Mouse (Mus musculus): ENCODE data around the gene Mylk4.

The Mylk4 gene

DNA sequence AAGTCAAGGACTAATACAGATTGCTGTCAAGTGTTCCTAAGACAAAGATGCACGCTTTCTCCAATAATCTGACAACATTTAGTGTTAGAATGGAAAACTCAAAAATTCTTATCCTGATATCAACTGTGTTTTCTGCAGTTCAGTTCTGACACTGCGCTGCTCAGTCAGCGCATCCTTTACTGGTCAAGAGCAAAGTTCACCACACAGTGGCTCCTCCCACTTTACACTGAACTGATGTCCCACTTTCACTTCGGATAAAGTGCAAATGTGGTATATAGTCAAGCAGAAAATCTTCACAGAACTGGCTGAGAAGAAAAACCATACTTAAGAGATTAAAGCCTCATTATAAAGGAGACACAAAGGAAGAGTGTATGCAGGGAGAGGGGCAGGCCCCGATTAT is 11.4 kb upstream of the Mylk4 start:
- peak in 1 of 2 experiments; percentile 29 for DNase-seq

DNA sequence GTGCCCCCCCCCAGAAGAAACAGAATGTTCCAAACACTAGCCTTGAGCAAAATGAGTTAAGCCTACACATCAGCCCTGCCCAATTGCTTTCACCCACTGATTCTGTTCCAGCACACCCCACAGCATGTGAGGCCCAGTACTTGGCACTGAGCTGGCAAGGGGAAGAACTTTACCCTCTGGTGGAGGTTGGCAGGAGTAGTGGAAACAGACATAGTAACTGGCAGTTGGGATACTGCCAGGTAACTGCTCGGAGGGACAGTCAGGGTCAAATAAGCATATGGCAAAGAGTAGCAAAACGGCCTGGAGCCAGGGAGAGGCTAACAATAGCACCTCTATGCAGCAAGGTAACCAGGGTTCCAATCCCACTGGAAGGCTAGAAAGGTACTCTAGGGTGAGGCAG is 10.9 kb upstream of the Mylk4 start:
- DNase-seq, result peak; percentile 12 to 39

DNA sequence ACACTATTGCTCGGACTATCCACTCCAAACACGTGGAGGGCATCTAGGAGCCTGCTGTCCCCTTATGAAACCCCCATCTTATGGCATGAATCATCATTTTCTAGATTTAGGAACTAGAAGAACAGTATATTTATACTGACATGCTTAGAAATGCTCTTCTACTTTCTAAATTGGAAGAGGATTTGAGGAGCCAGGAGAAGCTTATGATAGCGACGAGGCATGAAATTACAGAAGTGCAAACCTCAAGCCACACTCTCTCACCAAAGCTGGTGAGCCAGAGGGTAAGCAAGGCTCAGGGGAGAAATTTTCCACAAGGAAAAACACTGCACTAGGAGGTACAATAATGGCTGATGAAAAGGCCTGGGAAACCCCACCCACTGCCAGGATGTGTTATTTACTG is 6.0 kb upstream of the Mylk4 start:
- no peak for DNase-seq

DNA sequence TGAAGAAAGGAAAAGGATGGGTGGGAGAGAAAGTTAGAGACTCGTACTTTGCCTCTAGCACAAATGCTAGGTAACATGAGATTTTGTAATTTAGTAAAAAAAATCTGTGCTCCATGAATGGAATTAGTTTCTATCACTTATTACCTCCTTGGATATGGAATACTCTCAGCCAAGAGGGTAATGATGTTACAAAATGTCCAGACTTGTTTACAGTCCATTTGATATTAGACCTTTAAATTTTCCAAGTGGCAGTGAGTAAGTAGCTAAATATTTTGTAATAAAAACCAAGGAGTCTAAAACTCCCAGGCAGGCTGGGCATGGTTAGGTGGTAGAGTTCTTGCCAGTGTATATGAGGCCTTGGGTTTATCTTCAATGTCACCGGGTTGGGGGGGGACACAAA is 3.8 kb upstream of the Mylk4 start:
- no peak for DNase-seq

DNA sequence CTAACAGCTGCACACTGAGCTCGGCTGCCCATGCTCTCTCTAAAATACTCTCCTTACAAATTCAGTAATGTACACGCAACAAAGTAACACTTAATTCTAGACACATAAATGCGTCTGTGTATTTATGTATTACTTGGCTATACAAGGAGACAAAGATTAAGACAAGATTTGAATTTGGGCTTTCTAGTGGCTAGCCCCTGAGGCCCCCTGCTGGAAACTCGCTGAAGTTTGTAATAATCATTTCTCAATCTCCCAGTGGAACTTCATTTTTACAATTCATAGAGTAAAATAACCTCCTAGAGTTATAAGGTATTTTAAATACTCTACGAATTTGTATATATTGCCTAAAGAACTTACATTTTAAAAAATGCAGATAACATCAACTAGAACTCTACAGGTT is 699 bp downstream of the Mylk4 start:
- peak; percentile 30 to 45 for DNase-seq

DNA sequence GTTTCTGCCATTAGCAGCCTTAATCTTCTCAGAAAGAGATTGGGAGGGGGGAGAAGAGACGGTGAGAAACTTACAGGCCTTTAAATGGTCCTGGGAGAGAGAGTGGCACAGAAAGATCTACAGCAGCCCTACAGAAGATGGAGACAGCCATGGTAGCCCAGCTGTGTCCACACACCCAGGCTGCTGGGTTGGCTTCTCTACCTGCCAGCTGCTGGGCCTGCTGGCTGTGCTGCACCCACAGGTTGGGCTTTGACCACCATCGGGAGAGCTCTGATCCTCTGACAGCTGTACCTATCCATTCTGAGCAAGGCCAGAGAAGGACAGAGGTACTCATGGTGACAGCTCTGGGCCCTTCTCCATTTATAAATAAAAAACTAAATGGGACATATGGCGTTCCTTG is 4.9 kb downstream of the Mylk4 start:
- no peak for DNase-seq

DNA sequence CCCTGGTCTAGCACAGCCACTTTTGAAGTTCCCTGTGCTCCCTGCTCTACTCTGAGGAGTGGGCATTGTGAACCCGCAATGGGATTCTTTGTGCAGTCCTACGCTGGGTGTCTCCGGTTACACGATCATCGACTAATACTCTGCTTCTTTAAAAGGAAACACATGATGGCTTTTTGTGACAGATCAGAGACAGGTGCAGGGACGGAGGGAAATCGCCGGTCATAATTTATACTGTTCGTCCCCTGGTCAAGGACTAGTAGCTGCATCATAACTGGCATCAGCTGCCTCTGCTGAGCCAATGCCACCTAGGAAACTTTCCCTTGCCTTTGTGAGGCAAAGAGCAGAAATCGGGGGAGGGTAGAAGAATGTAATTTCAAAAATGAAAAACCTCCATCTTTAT is 7.4 kb downstream of the Mylk4 start:
- DNase-seq, result no peak

DNA sequence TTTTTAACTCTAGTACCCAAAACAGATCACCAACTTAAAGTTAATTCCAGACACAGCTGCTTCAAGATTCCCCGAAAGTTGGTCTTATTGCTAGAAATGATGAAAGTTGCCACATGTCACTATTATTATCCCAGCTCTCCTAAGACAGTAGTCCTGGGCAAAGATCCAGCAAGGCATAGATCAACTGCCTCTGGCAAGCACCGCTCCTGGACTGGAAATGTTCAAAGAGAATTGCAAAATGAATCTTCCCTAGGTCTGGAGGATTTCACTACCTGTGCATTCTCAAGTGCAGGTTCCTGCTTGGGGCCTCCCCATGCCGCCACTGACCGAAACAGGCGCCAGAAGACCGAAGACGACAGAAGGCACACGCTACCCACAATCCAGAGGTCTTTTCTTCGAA is 7.9 kb downstream of the Mylk4 start:
- DNase-seq, result no peak

DNA sequence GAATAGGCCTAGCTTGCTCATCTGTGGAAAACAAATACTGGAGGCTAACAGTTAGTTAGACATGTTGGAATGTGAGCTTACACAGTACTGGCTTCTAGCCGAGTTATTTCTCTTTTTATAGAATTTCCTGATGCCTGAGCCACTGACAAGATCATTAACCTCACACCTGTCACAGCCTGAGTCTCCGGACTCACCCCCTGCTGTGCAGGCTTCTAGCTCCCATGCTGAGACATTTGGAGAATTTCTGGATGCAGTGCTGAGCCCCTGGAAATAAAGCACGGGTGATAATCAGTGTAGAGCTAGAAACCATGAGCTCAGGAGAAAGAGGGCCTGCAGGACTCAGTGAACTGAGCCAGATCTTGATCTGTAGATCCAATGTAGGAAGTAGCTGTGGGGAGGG is 13.8 kb downstream of the Mylk4 start:
- DNase-seq, result peak in 1 of 2 experiments; percentile 17

DNA sequence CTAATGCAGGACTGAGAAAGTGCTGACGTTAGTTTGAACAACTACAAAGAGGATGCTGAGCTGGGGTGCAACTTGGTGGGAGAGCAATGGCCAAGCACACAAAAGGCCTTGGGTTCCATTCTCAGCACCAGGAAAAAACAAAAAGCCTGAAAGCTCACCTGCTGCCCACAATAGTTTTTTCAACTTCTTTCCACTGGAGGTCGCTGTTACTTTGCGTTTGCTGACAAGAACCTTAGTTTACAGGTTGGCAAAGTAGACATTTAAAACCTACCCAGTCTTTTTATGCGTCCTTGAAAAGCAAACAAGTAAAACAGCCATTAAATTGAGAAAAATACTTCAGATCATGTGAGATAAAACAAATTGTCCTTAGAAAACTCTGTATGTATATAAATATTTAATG is 15.7 kb downstream of the Mylk4 start:
- DNase-seq, result peak in 1 of 2 experiments; percentile 35

DNA sequence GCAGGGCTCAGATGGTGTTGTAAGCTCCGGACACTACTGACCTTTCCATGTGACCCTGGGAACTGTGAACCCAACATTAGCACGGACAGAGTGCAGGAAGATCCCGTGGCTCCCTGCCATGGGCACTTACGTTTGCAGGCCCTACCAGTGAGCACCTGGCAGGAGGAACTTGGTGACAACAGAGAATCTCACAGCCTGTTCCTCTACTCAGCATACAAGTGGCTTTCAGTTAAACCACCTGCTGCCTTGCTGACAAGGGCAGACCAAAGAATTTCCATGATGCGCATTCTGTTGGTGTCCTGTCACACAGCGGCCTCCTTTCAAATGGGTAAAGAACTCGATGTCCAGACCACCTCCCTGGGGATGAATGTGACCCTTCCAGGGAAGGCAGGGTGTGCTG is 19.3 kb downstream of the Mylk4 start:
- DNase-seq, result no peak

DNA sequence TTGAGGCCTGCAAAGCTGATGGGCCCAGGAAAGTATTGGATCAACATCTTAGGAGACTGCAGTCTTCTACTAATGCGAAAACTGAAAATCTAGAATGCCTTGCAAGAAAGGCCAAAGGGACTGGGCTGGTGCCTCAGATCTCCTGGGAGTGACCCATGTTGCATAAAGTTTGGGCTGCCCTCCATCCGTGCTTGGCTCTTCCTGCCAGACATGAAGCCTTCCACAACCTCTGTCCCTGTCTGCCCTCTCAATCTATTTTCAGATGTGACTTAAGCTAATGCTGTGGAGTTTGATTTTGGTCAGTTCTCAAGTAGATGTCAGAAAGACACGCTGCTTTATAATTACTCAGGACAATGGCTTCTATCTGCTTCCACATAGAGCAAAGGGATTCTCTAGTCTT is 20.6 kb downstream of the Mylk4 start:
- no peak for DNase-seq

DNA sequence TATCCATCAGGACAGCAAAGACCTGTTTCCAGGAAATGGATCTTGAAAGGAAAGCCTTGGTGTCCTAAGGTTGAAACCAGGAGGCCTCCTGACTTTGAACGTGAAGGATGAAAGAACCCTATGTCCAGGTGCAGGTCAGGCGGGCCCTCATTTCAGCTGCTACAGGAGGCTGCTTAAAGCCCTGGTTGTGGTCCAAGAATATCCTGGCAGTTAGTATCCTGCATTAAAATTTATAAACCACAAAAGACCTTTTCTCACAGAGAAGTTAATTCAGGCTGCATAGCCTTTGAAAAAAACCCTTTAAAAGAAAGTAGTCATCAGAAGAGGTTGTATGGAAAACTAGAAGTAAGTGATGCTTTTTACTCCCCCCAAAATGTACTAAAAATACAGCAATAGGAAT is 23.0 kb downstream of the Mylk4 start:
- DNase-seq, result no peak

DNA sequence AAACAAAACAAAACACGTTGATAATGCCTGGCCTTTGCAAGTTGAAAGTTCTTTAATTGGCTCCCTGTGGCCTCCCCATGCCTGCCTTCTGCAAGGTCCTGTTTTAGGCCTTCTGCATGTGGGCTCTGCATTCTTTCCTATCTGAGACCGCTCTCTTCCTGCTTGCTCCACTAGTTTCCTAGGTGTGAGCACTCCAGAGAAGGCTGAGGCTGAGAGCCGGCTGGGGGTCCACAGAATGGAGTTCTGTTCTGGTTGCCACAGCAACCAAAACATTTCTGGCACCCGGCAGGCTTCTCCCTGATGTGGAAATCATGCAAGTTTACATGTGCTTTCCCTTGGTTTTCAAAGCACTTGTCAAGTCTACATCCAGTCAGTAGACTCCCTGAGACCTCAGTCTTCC is 24.7 kb downstream of the Mylk4 start:
- no peak for DNase-seq

DNA sequence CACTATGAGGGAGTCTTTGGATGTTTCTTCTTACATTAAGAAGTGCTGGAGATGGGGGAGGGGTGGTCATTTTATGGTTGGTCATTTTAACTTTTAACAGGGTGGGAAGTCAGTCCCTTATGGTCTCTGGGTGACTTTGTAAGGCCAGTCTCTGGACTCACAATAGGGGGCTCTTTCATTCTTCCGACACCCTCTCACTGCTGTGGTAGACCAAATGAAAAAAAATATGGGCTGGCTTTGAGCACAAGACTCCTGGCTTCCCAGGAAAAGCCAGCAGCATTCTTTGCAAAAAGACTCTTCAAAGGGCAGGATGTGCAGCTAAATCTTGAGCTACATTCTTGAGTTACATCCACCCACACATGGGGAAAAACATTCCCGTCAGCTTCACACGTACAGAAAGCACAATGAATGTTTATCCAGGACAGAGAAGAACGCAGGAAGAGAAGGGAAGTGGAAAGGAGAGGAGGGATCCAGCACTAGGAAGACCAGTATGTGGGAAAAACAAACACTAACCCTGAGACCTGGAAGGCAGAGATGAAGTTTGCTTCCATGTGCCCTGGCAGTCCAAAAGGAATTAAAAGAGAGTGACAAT is 31.6 kb downstream of the Mylk4 start:
- peak in 1 of 2 experiments; percentile 40 for DNase-seq

DNA sequence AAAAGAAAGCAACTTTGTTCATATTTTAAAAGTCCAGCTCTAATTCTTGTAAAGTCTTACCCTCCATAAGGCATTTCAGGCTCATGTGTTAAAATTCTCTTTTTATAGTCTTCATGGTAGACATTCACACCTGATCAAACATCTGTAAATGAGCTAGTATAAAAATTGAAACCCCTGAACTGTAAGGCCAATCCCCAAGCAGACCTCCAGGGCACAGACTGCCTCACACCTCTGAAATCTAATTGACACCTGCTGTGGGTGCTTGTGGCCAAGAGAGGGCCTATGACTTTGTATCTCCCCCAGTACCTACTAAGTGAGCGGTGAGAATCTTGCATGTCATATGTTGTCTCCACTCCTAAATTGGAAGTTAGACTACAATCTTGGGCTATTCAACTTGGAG is 33.2 kb downstream of the Mylk4 start:
- DNase-seq, result no peak

DNA sequence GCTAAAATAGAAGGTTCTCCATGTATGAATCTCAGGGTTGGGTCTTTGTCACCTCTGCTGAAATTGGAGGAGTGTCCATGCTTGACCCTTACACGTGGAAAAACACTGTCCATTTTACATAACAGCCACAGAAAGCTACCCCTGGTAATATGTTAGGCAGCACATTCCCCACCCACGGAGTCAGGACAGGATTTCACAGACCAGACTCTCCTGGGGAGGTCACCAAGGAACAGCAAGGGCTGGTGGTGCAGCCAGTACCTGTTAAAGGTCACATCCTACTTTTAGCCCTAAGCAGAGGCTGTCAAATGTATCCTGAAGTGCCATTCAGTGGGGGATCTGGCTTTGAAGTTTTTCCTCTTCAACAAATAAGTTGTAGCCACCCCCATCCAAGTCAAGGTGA is 35.3 kb downstream of the Mylk4 start:
- DNase-seq, result no peak

DNA sequence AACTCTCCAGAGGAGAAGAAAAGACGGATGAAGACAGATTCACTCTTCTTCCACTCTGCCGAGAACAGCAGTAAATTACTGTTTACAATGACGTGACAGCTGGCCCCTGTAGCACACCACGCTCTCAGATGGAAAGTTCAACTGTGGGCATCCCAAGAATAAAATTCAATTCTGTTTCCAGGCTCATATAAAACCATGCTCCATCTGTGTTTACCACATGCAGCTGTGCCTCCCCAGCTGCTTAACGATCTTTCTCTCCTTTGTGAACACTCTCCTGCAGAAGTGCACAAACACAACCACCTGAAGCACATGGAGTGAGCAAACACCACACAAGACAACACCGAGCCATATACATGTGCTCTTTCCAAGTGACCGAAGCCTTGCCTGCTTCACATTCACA is 42.6 kb downstream of the Mylk4 start:
- DNase-seq, result no peak

DNA sequence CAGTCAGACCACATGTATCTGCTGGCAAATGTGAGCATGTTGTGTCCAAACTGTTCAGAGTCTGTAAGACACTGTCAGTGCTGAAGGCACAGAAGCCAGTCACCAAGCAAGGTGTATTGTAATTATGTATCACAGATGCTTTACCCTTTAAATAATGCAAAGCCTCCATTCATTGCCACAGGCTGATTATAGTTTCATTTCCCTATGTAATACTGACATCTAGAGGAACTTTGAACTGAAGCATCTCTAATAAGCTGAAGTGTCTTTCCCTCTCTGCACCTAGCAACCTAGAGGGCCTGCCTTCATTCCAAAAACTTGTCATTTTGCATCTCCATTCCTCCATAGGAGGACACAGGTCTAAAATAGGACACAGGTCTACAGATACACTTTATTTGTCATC is 52.5 kb downstream of the Mylk4 start:
- no peak for DNase-seq

DNA sequence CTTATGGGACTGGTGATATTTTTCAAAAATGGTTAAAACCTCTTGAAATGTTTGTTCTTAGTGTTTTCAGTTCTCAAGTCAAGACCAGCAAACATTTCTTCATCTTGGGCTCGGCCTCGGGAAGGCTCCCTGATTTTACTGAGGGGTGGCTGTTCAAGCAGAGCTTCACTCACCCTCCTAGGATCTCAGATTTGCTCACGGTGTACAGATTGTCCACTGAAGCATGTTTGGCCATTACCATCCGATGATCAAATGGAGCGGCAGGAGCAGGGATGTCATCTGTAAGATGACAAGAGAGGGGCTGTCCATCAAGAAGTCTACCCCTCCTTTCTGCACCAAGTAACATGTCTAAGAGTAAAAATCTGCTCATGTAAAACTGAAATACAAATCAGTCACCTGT is 59.1 kb downstream of the Mylk4 start:
- no peak for DNase-seq

DNA sequence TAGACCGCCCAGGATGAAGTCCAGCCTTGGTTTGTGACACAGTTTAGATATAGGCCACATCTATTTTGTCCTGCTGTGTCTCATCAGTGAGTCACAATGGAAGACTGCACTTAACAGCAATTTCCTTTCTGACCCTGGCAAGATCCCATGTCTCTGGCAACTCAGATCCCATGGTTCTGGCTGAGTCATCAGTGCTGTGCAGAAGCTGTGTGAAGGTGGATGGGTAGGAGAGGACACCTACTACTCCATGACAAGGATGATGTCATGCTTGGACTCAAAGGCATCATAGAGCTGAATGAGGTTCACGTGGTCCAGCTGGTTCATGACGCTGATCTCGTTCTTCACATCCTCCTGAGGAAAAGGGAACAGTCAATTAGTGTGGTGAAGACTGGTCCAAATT is 62.0 kb downstream of the Mylk4 start:
- DNase-seq, result no peak

DNA sequence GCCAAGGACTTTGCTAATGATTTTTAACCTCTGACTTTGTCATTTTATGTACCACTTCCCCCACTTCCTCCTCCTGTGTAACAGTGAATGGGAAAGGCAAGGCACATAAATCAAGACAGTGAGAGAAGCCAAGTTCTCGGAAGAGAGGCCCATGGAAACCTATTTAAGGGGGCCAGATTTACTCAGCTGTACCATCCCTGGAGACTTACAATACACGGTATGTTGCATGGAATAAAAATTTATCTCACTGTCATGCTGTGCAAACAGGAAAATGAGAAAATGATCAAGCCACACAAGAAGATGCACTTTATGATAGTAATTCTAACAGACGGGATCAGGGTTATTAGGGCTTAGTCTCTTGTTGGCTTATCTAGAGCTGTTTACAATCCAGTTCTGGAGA is 64.5 kb downstream of the Mylk4 start:
- DNase-seq, result no peak

DNA sequence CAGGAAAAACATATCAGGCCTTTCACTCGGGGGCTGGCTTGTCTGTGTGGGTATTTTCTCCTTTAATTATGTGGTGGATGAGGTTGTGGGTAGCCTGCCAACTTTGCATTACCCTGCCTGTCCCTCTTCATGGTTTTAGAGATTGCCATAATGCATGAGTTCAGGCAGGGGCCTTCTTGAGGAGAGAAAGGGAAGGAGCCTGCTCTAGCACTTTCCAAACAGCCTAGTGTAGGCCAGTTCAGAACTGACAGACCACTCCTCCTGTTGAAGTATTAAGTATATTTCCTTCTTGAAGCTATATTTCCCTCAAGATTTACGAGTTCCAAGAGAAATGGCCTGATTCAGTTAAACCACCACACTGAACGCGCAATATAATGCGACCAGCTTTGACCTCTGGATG is 66.0 kb downstream of the Mylk4 start:
- DNase-seq, result no peak

DNA sequence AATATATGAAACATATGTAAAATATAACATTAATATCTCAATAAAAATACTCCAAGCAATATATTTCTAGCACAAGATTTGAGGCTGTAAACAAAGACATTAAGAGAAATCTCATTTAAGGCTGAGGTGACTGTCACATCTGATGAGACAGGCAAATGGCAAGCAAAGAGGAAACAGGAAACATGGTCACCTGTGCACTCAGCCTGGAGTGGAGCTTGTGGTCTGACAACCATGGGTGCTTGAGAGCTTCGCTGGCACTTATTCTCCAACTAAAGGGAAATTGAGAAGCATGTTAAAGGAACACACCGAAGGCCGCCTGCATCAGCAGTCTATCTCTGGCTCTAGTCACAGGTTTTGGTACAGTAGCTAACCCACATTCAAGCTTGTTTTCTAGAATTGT is 71.2 kb downstream of the Mylk4 start:
- no peak for DNase-seq

DNA sequence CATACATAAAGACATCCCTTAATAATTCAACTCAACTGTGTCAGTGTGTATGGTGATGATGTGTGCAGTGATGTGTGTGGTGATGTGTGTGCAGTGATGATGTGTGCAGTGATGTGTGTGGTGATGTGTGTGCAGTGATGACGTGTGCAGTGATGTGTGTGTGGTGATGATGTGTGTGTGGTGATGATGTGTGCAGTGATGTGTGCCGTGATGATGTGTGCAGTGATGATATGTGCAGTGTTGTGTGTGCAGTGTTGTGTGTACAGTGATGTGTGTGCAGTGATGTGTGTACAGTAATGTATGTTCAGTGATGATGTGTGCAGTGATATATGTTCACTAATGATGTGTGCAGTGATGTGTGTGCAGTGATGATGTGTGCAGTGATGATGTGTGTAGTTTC is 75.9 kb downstream of the Mylk4 start:
- DNase-seq, result no peak

Data from kidney, postnatal 4 days (tissue).